Mouse (Mus musculus) lung, embryonic 16.5 days (tissue): ENCODE measurements around the gene Prex1. TPM values are rescaled to one million over a fixed set of nuclear protein-coding genes. Genes with fewer than 3 reads are reported as not detected.

Source experiments
- ATAC-seq: fragments of 200-750 bp; cut with Nextera tagmentation; 2 replicates; pipeline ENCODE4 v1.8.0; 2017; ENCODE audit warnings: low read depth, mild to moderate bottlenecking, moderate library complexity
- H3K27ac ChIP-seq: fragments of 300-500 bp; sonication (generic); 2 replicates; pipeline ENCODE4 v1.5.1; 2014; ENCODE audit warnings: mild to moderate bottlenecking, control low read depth, low read length
- H3K27me3 ChIP-seq: fragments of 300-500 bp; sonication (generic); 2 replicates; pipeline ENCODE4 v1.6.1; 2014; ENCODE audit warnings: low read depth, low read length, mixed read lengths; ENCODE audit not compliant: control insufficient read depth, insufficient read depth
- H3K36me3 ChIP-seq: fragments of 300-500 bp; sonication (generic); 2 replicates; pipeline ENCODE4 v1.6.1; 2014; ENCODE audit warnings: low read length; ENCODE audit not compliant: control insufficient read depth, insufficient read depth
- H3K4me1 ChIP-seq: fragments of 300-500 bp; sonication (generic); replicated peaks from 2 replicates; pipeline ENCODE4 v1.6.1; 2014; ENCODE audit warnings: low read length, mixed read lengths; ENCODE audit not compliant: control insufficient read depth, insufficient read depth
- H3K4me2 ChIP-seq: fragments of 300-500 bp; sonication (generic); 2 replicates; pipeline ENCODE4 v1.6.1; 2014; ENCODE audit warnings: low read depth, low read length, control low read depth
- H3K4me3 ChIP-seq: fragments of 300-500 bp; sonication (generic); 2 replicates; pipeline ENCODE4 v1.5.1; 2014; ENCODE audit warnings: mild to moderate bottlenecking, low read length, control low read depth
- H3K9ac ChIP-seq: fragments of 300-500 bp; sonication (generic); 2 replicates; pipeline ENCODE4 v1.6.1; 2014; ENCODE audit warnings: low read length, control low read depth
- H3K9me3 ChIP-seq: fragments of 300-500 bp; sonication (generic); 2 replicates; pipeline ENCODE4 v1.6.1; 2016; ENCODE audit warnings: low read length; ENCODE audit not compliant: control insufficient read depth
- WGBS: fragments of 180-500 bp; shearing (Covaris S2); extraction: QIAGEN DNeasy Blood & Tissue Kit; methylation state at CpG from one replicate; pipeline ENCODE4 v1.1.7; 2014; 5-methylcytosine and 5-hydroxymethylcytosine counted together
- polyA plus RNA-seq: library from polyadenylated mRNA; unstranded; fragments of >200 nt; fragmentation: Nextera tagmentation; extraction: Ambion mirVana; gene quantifications from 2 replicates; pipeline ENCODE4 v1.2.1, GENCODE M21; 2015

The Prex1 gene
- polyA plus RNA-seq, 1 experiment from 2014 or later: 8.9 TPM

- peaks cover 5% of the 10 kb centered on the region; the same call in 1 of the 2 replicates for H3K4me1 ChIP-seq
- no peaks in the 10 kb centered on the region for H3K36me3 ChIP-seq
- WGBS: 48% methylated on average over 5 of the region's 5 CpGs
- H3K4me2 ChIP-seq: no peak overlapping the region
- H3K27me3 ChIP-seq: no peaks in the 10 kb centered on the region
- no peak overlapping the region for H3K9ac ChIP-seq
- ATAC-seq: no peak
- H3K4me3 ChIP-seq: no peak overlapping the region
- H3K27ac ChIP-seq: no peak overlapping the region
- H3K9me3 ChIP-seq: no peaks in the 10 kb centered on the region
These were observed 60.1 kb downstream of the Prex1 start for GRCm38 (mm10) chr2:166653564-166653963.

- no peak overlapping the region for H3K27ac ChIP-seq
- H3K27me3 ChIP-seq: no peaks in the 10 kb centered on the region
- H3K4me2 ChIP-seq: no peak overlapping the region
- WGBS: 76% methylated on average over 4 of the region's 4 CpGs
- H3K9ac ChIP-seq: no peak overlapping the region
- no peak for ATAC-seq
- H3K9me3 ChIP-seq: no peaks in the 10 kb centered on the region
- H3K36me3 ChIP-seq: no peaks in the 10 kb centered on the region
- no peak overlapping the region for H3K4me3 ChIP-seq
- H3K4me1 ChIP-seq: peaks cover 5% of the 10 kb centered on the region; the same call in 1 of the 2 replicates
These were observed 61.0 kb downstream of the Prex1 start for GRCm38 (mm10) chr2:166652672-166653071.

- peaks cover 5% of the 10 kb centered on the region; the same call in 1 of the 2 replicates for H3K4me1 ChIP-seq
- no peak overlapping the region for H3K9ac ChIP-seq
- H3K4me3 ChIP-seq: no peak overlapping the region
- WGBS: 53% methylated on average over 10 of the region's 10 CpGs
- no peak overlapping the region; the same call in 1 of the 2 replicates for H3K27ac ChIP-seq
- no peaks in the 10 kb centered on the region for H3K27me3 ChIP-seq
- no peaks in the 10 kb centered on the region for H3K36me3 ChIP-seq
- H3K4me2 ChIP-seq: no peak overlapping the region
- H3K9me3 ChIP-seq: no peaks in the 10 kb centered on the region
- no peak for ATAC-seq
These were observed 62.2 kb downstream of the Prex1 start for GRCm38 (mm10) chr2:166651317-166652030.

- Histone ChIP-seq H3K9ac (no peak overlapping the region), H3K27ac (peak overlapping the region; percentile 58)
These were observed 63.2 kb downstream of the Prex1 start for GRCm38 (mm10) chr2:166650414-166650813.

GRCm38 (mm10) chr2:166647242-166647641, 66.4 kb downstream of the Prex1 start:
- no peaks in the 10 kb centered on the region for H3K36me3 ChIP-seq
- no peak overlapping the region for H3K9ac ChIP-seq
- no peaks in the 10 kb centered on the region for H3K9me3 ChIP-seq
- no peaks in the 10 kb centered on the region for H3K27me3 ChIP-seq
- peaks cover 3% of the 10 kb centered on the region; the same call in 1 of the 2 replicates for H3K4me1 ChIP-seq
- no peak for ATAC-seq
- H3K27ac ChIP-seq: no peak overlapping the region
- no peak overlapping the region for H3K4me3 ChIP-seq
- no peak overlapping the region for H3K4me2 ChIP-seq
- WGBS: 74% methylated on average over 7 of the region's 7 CpGs

More at GRCm38 (mm10) chr2:166650414-166650813, 63.2 kb downstream of the Prex1 start:
- 50% methylated on average over 9 of the region's 9 CpGs for WGBS
- no peak overlapping the region for H3K4me3 ChIP-seq
- no peaks in the 10 kb centered on the region for H3K36me3 ChIP-seq
- H3K4me2 ChIP-seq: no peak overlapping the region
- H3K9me3 ChIP-seq: no peaks in the 10 kb centered on the region
- peak; percentile 69 for ATAC-seq
- H3K27me3 ChIP-seq: no peaks in the 10 kb centered on the region
- H3K4me1 ChIP-seq: peaks cover 3% of the 10 kb centered on the region; the same call in 1 of the 2 replicates

- 63% methylated on average over 12 of the region's 12 CpGs for WGBS
- no peak for ATAC-seq
- H3K27ac ChIP-seq: no peak overlapping the region
These were observed 67.1 kb downstream of the Prex1 start for GRCm38 (mm10) chr2:166646434-166647088.

GRCm38 (mm10) chr2:166644816-166645215, 68.8 kb downstream of the Prex1 start:
- H3K27ac ChIP-seq: no peak overlapping the region
- ATAC-seq: no peak
- H3K9ac ChIP-seq: no peak overlapping the region
- no peak overlapping the region for H3K4me2 ChIP-seq
- H3K27me3 ChIP-seq: no peaks in the 10 kb centered on the region
- 71% methylated on average over 11 of the region's 11 CpGs for WGBS
- no peak overlapping the region for H3K4me3 ChIP-seq
- no peaks in the 10 kb centered on the region for H3K9me3 ChIP-seq
- H3K36me3 ChIP-seq: no peaks in the 10 kb centered on the region
- no peaks in the 10 kb centered on the region for H3K4me1 ChIP-seq

More at GRCm38 (mm10) chr2:166646434-166647088, 67.1 kb downstream of the Prex1 start:
- no peaks in the 10 kb centered on the region for H3K36me3 ChIP-seq
- no peak overlapping the region for H3K4me3 ChIP-seq
- no peaks in the 10 kb centered on the region for H3K9me3 ChIP-seq
- peaks cover 3% of the 10 kb centered on the region; the same call in 1 of the 2 replicates for H3K4me1 ChIP-seq
- H3K4me2 ChIP-seq: no peak overlapping the region
- H3K27me3 ChIP-seq: no peaks in the 10 kb centered on the region
- no peak overlapping the region for H3K9ac ChIP-seq

GRCm38 (mm10) chr2:166642581-166642987, 71.0 kb downstream of the Prex1 start:
- no peak overlapping the region for H3K4me3 ChIP-seq
- no peaks in the 10 kb centered on the region; the same call in 1 of the 2 replicates for H3K4me1 ChIP-seq
- H3K27ac ChIP-seq: no peak overlapping the region
- no peak overlapping the region for H3K9ac ChIP-seq
- no peak for ATAC-seq
- H3K4me2 ChIP-seq: no peak overlapping the region
- no peaks in the 10 kb centered on the region for H3K9me3 ChIP-seq
- H3K36me3 ChIP-seq: no peaks in the 10 kb centered on the region
- H3K27me3 ChIP-seq: no peaks in the 10 kb centered on the region
- WGBS: 85% methylated on average over 8 of the region's 8 CpGs

GRCm38 (mm10) chr2:166639750-166640149, 73.9 kb downstream of the Prex1 start:
- no peak overlapping the region for H3K9ac ChIP-seq
- H3K4me2 ChIP-seq: no peak overlapping the region
- ATAC-seq: no peak
- H3K4me1 ChIP-seq: no peaks in the 10 kb centered on the region; the same call in 1 of the 2 replicates
- 90% methylated on average over 5 of the region's 5 CpGs for WGBS
- peak overlapping the region; percentile 11; the same call in 1 of the 2 replicates for H3K27ac ChIP-seq
- no peak overlapping the region for H3K4me3 ChIP-seq
- H3K9me3 ChIP-seq: no peaks in the 10 kb centered on the region
- no peaks in the 10 kb centered on the region for H3K27me3 ChIP-seq
- H3K36me3 ChIP-seq: no peaks in the 10 kb centered on the region
